Mouse (Mus musculus) embryonic facial prominence, embryonic 12.5 days (tissue): Measurements from ENCODE around the gene Mrpl23. TPM values are rescaled to one million over a fixed set of nuclear protein-coding genes. Genes with fewer than 3 reads are reported as not detected.

ENCODE experiments used
- microRNA counts: library from miRNA; unstranded; fragments of <30 nt; microRNA quantifications from one replicate; lab custom pipeline; 2017
- microRNA-seq: library from miRNA; unstranded; fragments of <30 nt; microRNA quantifications from one replicate; pipeline ENCODE4, GENCODE M21; 2017
- polyA plus RNA-seq: library from polyadenylated mRNA; unstranded; fragments of >200 nt; fragmentation: Nextera tagmentation; extraction: Ambion mirVana; gene quantifications from 2 replicates; pipeline ENCODE4 v1.2.1, GENCODE M21; 2016

The Mrpl23 gene
- polyA plus RNA-seq, 1 experiment from 2014 or later: 19.8 TPM

MicroRNAs within 50 kb of the gene (microRNA counts, 519-probe panel; counts per million panel counts)
- 4,240 counts per million, percentile 80 among the panel's probes with 10 or more counts for microRNA mmu-miR-675-3p (lab: Ali Mortazavi, UCI)
- microRNA mmu-miR-675-5p (lab: Ali Mortazavi, UCI): 460 counts per million, percentile 65 among the panel's probes with 10 or more counts

Small RNA genes lying within 50 kb of the gene (microRNA-seq; reads per million reads assigned to microRNA genes)
- 124 reads per million, percentile 54 among the genes with 10 or more reads in this experiment for gene Mir675

Other genes with a start within 250 kb of the Mrpl23 start
- not detected in 2 replicates for gene Krtap5-1, start 235.6 kb upstream of the Mrpl23 start, polyA plus RNA-seq
- not detected in 2 replicates for gene Krtap5-4, start 229.1 kb upstream of the Mrpl23 start, polyA plus RNA-seq
- gene Ifitm10, start 158.9 kb upstream of the Mrpl23 start, polyA plus RNA-seq: 2.3 and 2.9 TPM in 2 replicates
- 0.67 TPM in 1 of 2 replicates, not detected in the other for gene Gm49369, start 150.0 kb upstream of the Mrpl23 start, polyA plus RNA-seq
- gene Ctsd, start 144.6 kb upstream of the Mrpl23 start, polyA plus RNA-seq: 208 and 210 TPM in 2 replicates
- 0.35 TPM in 1 of 2 replicates, not detected in the other for gene Syt8, start 97.8 kb upstream of the Mrpl23 start, polyA plus RNA-seq
- 7.1 and 9.6 TPM in 2 replicates for gene Tnni2, start 90.9 kb upstream of the Mrpl23 start, polyA plus RNA-seq
- 24.5 and 24.7 TPM in 2 replicates for gene Lsp1, start 71.9 kb upstream of the Mrpl23 start, polyA plus RNA-seq
- gene Tnnt3, start 33.9 kb upstream of the Mrpl23 start, polyA plus RNA-seq: 4.6 and 6.9 TPM in 2 replicates
- 701 and 722 TPM in 2 replicates for gene Igf2, start 134.1 kb downstream of the Mrpl23 start, polyA plus RNA-seq
- gene Gm49394, start 137.3 kb downstream of the Mrpl23 start, polyA plus RNA-seq: 0.04 TPM in 1 of 2 replicates, not detected in the other
- gene Ins2, start 210.7 kb downstream of the Mrpl23 start, polyA plus RNA-seq: not detected in 2 replicates